Mouse (Mus musculus): Measurements from ENCODE around the gene F11r. TPM values are rescaled to one million over a fixed set of nuclear protein-coding genes. Genes with fewer than 3 reads are reported as not detected.
A peak's percentile ranks its signal among the peaks of the same experiment; 100 is the strongest.

F11r gene
- total and polyA plus RNA-seq, 3 experiments = 0.31 to 1.8 TPM; not detected in 1

DNA sequence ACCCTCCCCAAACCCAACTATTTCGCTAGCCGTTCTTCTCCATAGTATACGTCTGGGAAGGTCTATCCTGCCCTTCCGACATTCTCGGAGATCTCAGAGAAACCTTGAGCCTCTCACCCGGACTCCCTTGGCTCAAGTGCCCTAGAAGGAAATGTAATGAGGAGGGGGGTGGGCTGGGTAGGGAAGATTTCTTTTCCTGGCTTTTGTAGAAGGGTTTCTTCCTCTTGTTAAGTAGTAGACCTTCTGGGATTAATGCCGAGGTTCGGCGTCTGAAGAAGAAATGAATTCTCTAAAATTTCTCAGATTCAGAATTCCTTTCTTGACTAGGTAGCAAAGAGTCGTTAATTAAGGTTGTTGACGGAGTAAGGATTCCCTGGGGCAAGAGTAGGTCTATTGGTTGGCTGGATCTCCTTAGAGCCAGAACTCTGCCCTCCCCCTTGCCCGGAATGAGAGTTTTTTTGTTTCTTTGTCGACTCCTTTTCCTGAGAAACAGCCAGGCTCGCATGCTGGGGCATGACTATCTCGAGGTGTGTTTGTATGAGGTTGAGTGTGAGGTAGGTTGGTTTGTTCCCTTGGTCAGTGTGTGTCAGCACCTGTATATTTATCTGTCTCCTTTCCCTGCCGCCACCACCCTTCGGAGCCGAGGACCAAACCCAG, 807 bp downstream of the F11r start:
- Histone ChIP-seq H3K27me3 (ENCODE audit: control insufficient read depth in 1 of 2, insufficient read depth in 2 of 2, low read length in 2 of 2) (peaks cover 3 to 4% of the 10 kb centered on the region in 2 experiments; a peak in 1 of 4 replicates), H3K27ac (ENCODE audit: control insufficient read depth, low read depth, low read length) (no peak overlapping the region), H3K4me3 (ENCODE audit: control insufficient read depth in 1 of 2, insufficient read depth in 1 of 2, low read depth in 2 of 2, low read length in 2 of 2) (peak overlapping the region; percentile 42 to 63), H3K4me1 (ENCODE audit: control insufficient read depth in 1 of 2, insufficient read depth in 2 of 2, low read length in 2 of 2) (peaks cover 0 to 19% of the 10 kb centered on the region in 2 experiments; a peak in 2 of 4 replicates), H3K9me3 (replicated peaks; ENCODE audit: insufficient read depth, low read length) (no peaks in the 10 kb centered on the region), H3K79me2 (ENCODE audit: control insufficient read depth, insufficient read depth, low read length, poor library complexity) (no peaks in the 10 kb centered on the region), H3K9ac (ENCODE audit: control insufficient read depth, low read depth, low read length, poor library complexity, severe bottlenecking) (peak overlapping the region; percentile 23; the same call in 1 of the 2 replicates), H3K36me3 (ENCODE audit: control insufficient read depth in 1 of 2, insufficient read depth in 2 of 2, low read length in 2 of 2) (peaks cover 0 to 5% of the 10 kb centered on the region in 2 experiments; a peak in 2 of 4 replicates)
- TF ChIP-seq ETS1 (IDR thresholded peaks at IDR 0.05; ENCODE audit: low read depth, low read length) (no peak), SIN3A (IDR thresholded peaks at IDR 0.05; ENCODE audit: low read length) (no peak), CTCF (IDR thresholded peaks at IDR 0.05 in 2 of 3, conservative IDR thresholded peaks at IDR 0.05 in 1 of 3; ENCODE audit: control insufficient read depth in 1 of 3, insufficient read depth in 1 of 3, low read depth in 2 of 3, low read length in 3 of 3, poor library complexity in 1 of 3, severe bottlenecking in 1 of 3) (no peak), USF1 (IDR thresholded peaks at IDR 0.05; ENCODE audit: low read depth, low read length) (no peak), RCOR1 (IDR thresholded peaks at IDR 0.05; ENCODE audit: low read depth, low read length) (no peak), POLR2A (IDR thresholded peaks at IDR 0.05; ENCODE audit: control insufficient read depth in 1 of 2, insufficient read depth in 1 of 2, low read depth in 1 of 2, low read length in 2 of 2, poor library complexity in 1 of 2) (no peak), TAL1 (IDR thresholded peaks at IDR 0.05; ENCODE audit: low read length) (no peak), MAX (IDR thresholded peaks at IDR 0.05; ENCODE audit: low read length) (no peak), E2F4 (IDR thresholded peaks at IDR 0.05; ENCODE audit: borderline replicate concordance, low read depth, low read length) (no peak), UBTF (IDR thresholded peaks at IDR 0.05; ENCODE audit: borderline replicate concordance, insufficient read depth, low read depth, low read length) (no peak), ZNF384 (IDR thresholded peaks at IDR 0.05; ENCODE audit: low read depth, low read length) (no peak), ZKSCAN1 (IDR thresholded peaks at IDR 0.05; ENCODE audit: low read depth, low read length) (no peak), ELF1 (IDR thresholded peaks at IDR 0.05; ENCODE audit: low read depth, low read length) (no peak), NELFE (IDR thresholded peaks at IDR 0.05; ENCODE audit: low read depth, low read length) (no peak), RAD21 (IDR thresholded peaks at IDR 0.05; ENCODE audit: low read depth, low read length) (no peak), CHD1 (IDR thresholded peaks at IDR 0.05; ENCODE audit: low read depth, low read length) (no peak), POLR2AphosphoS2 (IDR thresholded peaks at IDR 0.05; ENCODE audit: low read length) (no peak), EP300 (IDR thresholded peaks at IDR 0.05; ENCODE audit: low read depth in 1 of 2, low read length in 2 of 2) (no peak)
- no peak for DNase-seq (ENCODE audit: low read depth, low spot score)

DNA sequence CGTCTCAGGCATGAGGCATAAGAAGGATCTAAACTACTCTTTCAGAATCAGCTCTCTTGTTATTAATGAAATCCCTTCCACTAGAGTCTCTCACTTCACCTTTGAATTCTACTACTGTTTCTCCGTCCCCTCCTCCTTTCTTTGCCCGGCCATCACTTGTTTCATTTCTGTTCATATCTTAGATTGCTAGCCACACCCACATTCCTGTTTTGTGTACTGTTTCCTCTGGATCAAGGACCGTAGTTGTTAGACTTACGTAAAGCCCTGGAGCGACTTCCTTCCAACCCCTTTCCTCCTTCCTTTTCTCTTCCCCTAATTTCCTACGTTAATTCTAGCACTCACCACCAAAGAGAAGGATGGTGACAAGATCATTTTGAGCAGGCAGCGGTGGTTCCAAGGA, 1.7 kb downstream of the F11r start:
- H3K79me2 ChIP-seq (ENCODE audit: control insufficient read depth, insufficient read depth, low read length, poor library complexity) = no peaks in the 10 kb centered on the region
- H3K27ac ChIP-seq (ENCODE audit: control insufficient read depth, low read depth, low read length) = no peak overlapping the region
- H3K9me3 ChIP-seq (replicated peaks; ENCODE audit: insufficient read depth, low read length) = no peaks in the 10 kb centered on the region
- H3K36me3 ChIP-seq (ENCODE audit: control insufficient read depth in 1 of 2, insufficient read depth in 2 of 2, low read length in 2 of 2) = peaks cover 0 to 5% of the 10 kb centered on the region in 2 experiments; a peak in 2 of 4 replicates
- no peak for DNase-seq (ENCODE audit: low read depth, low spot score)
- peak overlapping the region; percentile 20; the same call in 1 of the 2 replicates for H3K9ac ChIP-seq (ENCODE audit: control insufficient read depth, low read depth, low read length, poor library complexity, severe bottlenecking)
- H3K27me3 ChIP-seq (ENCODE audit: control insufficient read depth in 1 of 2, insufficient read depth in 2 of 2, low read length in 2 of 2) = peaks cover 1 to 4% of the 10 kb centered on the region in 2 experiments; a peak in 1 of 4 replicates
- H3K4me1 ChIP-seq (ENCODE audit: control insufficient read depth in 1 of 2, insufficient read depth in 2 of 2, low read length in 2 of 2) = peaks cover 0 to 19% of the 10 kb centered on the region in 2 experiments; a peak in 2 of 4 replicates
- H3K4me3 ChIP-seq (ENCODE audit: control insufficient read depth in 1 of 2, insufficient read depth in 1 of 2, low read depth in 2 of 2, low read length in 2 of 2) = peak overlapping the region; percentile 46 to 48
- TF ChIP-seq SIN3A (IDR thresholded peaks at IDR 0.05; ENCODE audit: low read length) = no peak
- no peak for TF ChIP-seq KAT2A (conservative IDR thresholded peaks at IDR 0.05; ENCODE audit: low read depth, low read length)
- TF ChIP-seq UBTF (IDR thresholded peaks at IDR 0.05; ENCODE audit: borderline replicate concordance, insufficient read depth, low read depth, low read length) = no peak
- TF ChIP-seq USF2 (IDR thresholded peaks at IDR 0.05; ENCODE audit: borderline replicate concordance in 1 of 2, insufficient read depth in 1 of 2, low read depth in 1 of 2, low read length in 2 of 2) = no peak
- no peak for TF ChIP-seq MYB (IDR thresholded peaks at IDR 0.05; ENCODE audit: low read depth, low read length)
- no peak for TF ChIP-seq EP300 (IDR thresholded peaks at IDR 0.05; ENCODE audit: low read depth in 1 of 2, low read length in 2 of 2)
- TF ChIP-seq POLR2AphosphoS5 (IDR thresholded peaks at IDR 0.05; ENCODE audit: borderline replicate concordance, low read depth, low read length) = no peak
- no peak for TF ChIP-seq TBP (IDR thresholded peaks at IDR 0.05; ENCODE audit: low read depth, low read length)
- TF ChIP-seq BHLHE40 (IDR thresholded peaks at IDR 0.05; ENCODE audit: borderline replicate concordance, low read depth, low read length) = no peak
- no peak for TF ChIP-seq NRF1 (IDR thresholded peaks at IDR 0.05; ENCODE audit: insufficient read depth, low read depth, low read length, poor library complexity, severe bottlenecking)
- TF ChIP-seq CTCF (IDR thresholded peaks at IDR 0.05 in 2 of 3, conservative IDR thresholded peaks at IDR 0.05 in 1 of 3; ENCODE audit: control insufficient read depth in 1 of 3, insufficient read depth in 1 of 3, low read depth in 2 of 3, low read length in 3 of 3, poor library complexity in 1 of 3, severe bottlenecking in 1 of 3) = no peak
- TF ChIP-seq RCOR1 (IDR thresholded peaks at IDR 0.05; ENCODE audit: low read depth, low read length) = no peak
- TF ChIP-seq TCF12 (IDR thresholded peaks at IDR 0.05; ENCODE audit: low read depth, low read length) = no peak
- no peak for TF ChIP-seq ZKSCAN1 (IDR thresholded peaks at IDR 0.05; ENCODE audit: low read depth, low read length)
- TF ChIP-seq GABPA (IDR thresholded peaks at IDR 0.05; ENCODE audit: low read depth, low read length) = no peak
- TF ChIP-seq HCFC1 (IDR thresholded peaks at IDR 0.05; ENCODE audit: low read depth, low read length) = no peak
- TF ChIP-seq MYC (IDR thresholded peaks at IDR 0.05; ENCODE audit: low read depth, low read length) = no peak
- TF ChIP-seq MAX (IDR thresholded peaks at IDR 0.05; ENCODE audit: low read length) = no peak

All from MEL (cell line).